Mouse (Mus musculus): ENCODE data around the gene Bax.

DNA sequence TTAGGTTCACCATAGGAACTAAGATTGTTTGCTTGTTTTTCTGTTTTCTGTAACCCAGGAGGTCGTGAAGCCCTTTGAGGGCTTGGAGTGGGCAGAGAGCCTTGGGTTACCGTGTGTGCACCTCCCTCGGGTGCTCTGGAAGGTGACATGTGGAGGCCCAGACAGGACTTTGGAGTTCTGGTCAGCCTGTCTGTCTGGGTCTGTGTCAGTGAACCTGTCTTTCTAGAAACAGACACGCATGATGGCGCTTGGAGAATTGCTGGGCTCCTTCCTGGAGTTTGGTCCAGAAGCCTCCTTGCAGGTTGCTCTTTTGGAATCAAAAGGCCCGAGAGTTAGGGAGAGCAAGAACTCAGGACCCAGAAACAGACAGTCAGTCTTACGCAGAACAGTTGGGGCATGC is 6.3 kb downstream of the Bax start:
- no peak for TF ChIP-seq POLR2A (IDR thresholded peaks at IDR 0.05; ENCODE audit: low read depth, low read length)
- TF ChIP-seq ETS1 (conservative IDR thresholded peaks at IDR 0.05; ENCODE audit: low read depth, low read length) = no peak
- TF ChIP-seq USF1 (IDR thresholded peaks at IDR 0.05; ENCODE audit: low read depth, low read length) = no peak
